Mouse (Mus musculus) ES-E14 (cell line): Measurements from ENCODE around the gene Dvl3. TPM values are rescaled to one million over a fixed set of nuclear protein-coding genes. Genes with fewer than 3 reads are reported as not detected.
A peak's percentile ranks its signal among the peaks of the same experiment; 100 is the strongest.

Experiments used
- DNase-seq: peaks from one replicate; pipeline ENCODE4 v3.0.0-alpha.2; 2013; ENCODE audit warnings: low read depth, low spot score
- H3K27ac ChIP-seq: 2 replicates; pipeline ENCODE4 v1.5.1; 2012; ENCODE audit warnings: low read depth, mild to moderate bottlenecking, low read length, moderate library complexity, mixed read lengths; ENCODE audit not compliant: poor library complexity, insufficient read depth, severe bottlenecking
- H3K36me3 ChIP-seq: 2 replicates; pipeline ENCODE4 v1.6.1; 2012; ENCODE audit warnings: mild to moderate bottlenecking, low read length, moderate library complexity, mixed read lengths; ENCODE audit not compliant: control insufficient read depth, poor library complexity, insufficient read depth, severe bottlenecking
- H3K4me1 ChIP-seq, 2 experiments: fragments of 150-350 bp in 1 of 2; sonication (generic) in 1 of 2; 2 replicates each; pipeline ENCODE4 v1.6.1; 2012; ENCODE audit warnings: low read length in 2 of 2, mild to moderate bottlenecking in 1 of 2, mixed read lengths in 1 of 2; ENCODE audit not compliant: control insufficient read depth in 2 of 2, insufficient read depth in 2 of 2, poor library complexity in 1 of 2
- H3K4me3 ChIP-seq, 2 experiments: fragments of 150-350 bp in 1 of 2; sonication (generic) in 1 of 2; 2 replicates each; pipeline ENCODE4 v1.5.1; 2012; ENCODE audit warnings: low read length in 2 of 2, low read depth in 1 of 2, mild to moderate bottlenecking in 1 of 2, mixed read lengths in 1 of 2; ENCODE audit not compliant: insufficient read depth in 1 of 2, poor library complexity in 1 of 2, severe bottlenecking in 1 of 2
- H3K9ac ChIP-seq: 2 replicates; pipeline ENCODE4 v1.6.1; 2012; ENCODE audit warnings: low read depth, mild to moderate bottlenecking, low read length, mixed read lengths; ENCODE audit not compliant: poor library complexity, insufficient read depth, severe bottlenecking
- H3K9me3 ChIP-seq: fragments of 150-350 bp; sonication (generic); 2 replicates; pipeline ENCODE4 v1.6.1; 2012; ENCODE audit warnings: low read depth, mild to moderate bottlenecking, low read length; ENCODE audit not compliant: control insufficient read depth, insufficient read depth
- CHD2 ChIP-seq: IDR thresholded peaks from 2 replicates; pipeline ENCODE4 v1.6.1; 2014; ENCODE audit warnings: mild to moderate bottlenecking, low read depth, low read length, inconsistent platforms
- HCFC1 ChIP-seq: IDR thresholded peaks from 2 replicates; pipeline ENCODE4 v1.6.1; 2012; ENCODE audit warnings: low read length, inconsistent platforms, borderline replicate concordance; ENCODE audit not compliant: insufficient read depth
- MAFK ChIP-seq: IDR thresholded peaks from 2 replicates; pipeline ENCODE4 v1.6.1; 2014; ENCODE audit warnings: mild to moderate bottlenecking, low read depth, low read length, inconsistent platforms; ENCODE audit not compliant: insufficient read depth
- ZC3H11A ChIP-seq: IDR thresholded peaks from 2 replicates; pipeline ENCODE4 v1.6.1; 2012; ENCODE audit warnings: low read depth, mild to moderate bottlenecking, inconsistent platforms, low read length, borderline replicate concordance
- ZNF384 ChIP-seq: IDR thresholded peaks from 2 replicates; pipeline ENCODE4 v1.6.1; 2012; ENCODE audit warnings: low read depth, low read length, inconsistent platforms
- in situ Hi-C, 2 experiments: fragments of 600-800 bp; cut with MboI; formaldehyde crosslinking; loops; one replicate each; pipeline ENCODE4 v1.15.1; 2025; ENCODE audit warnings: low sequenced_read_pairs in 2 of 2, inconsistent platforms in 1 of 2; ENCODE audit not compliant: unreplicated experiment in 2 of 2
- total RNA-seq: library from RNA; depleted of rRNA; stranded (reverse); fragments of 300-350 nt; gene quantifications from 2 replicates; pipeline ENCODE4 v1.2.3, GENCODE M21; 2012

The Dvl3 gene
- total RNA-seq, 1 experiment = 10.8 TPM

GRCm38 (mm10) chr16:20506000-20506399 is 10.8 kb upstream of the Dvl3 start:
- H3K36me3 ChIP-seq = peaks cover 87% of the 10 kb centered on the region
- DNase-seq = no peak
- H3K4me1 ChIP-seq = no peaks in the 10 kb centered on the region

GRCm38 (mm10) chr16:20509349-20509748 is 7.4 kb upstream of the Dvl3 start:
- no peak for TF ChIP-seq CHD2
- Histone ChIP-seq H3K4me3 (no peak overlapping the region), H3K36me3 (peaks cover 65% of the 10 kb centered on the region), H3K4me1 (no peaks in the 10 kb centered on the region; a peak in 1 of 4 replicates), H3K9me3 (no peaks in the 10 kb centered on the region), H3K27ac (no peak overlapping the region), H3K9ac (no peak overlapping the region)
- in situ Hi-C loops = loop anchor here in 1 of 2 experiments (10.0 kb wide), 1 partner anchor 135 kb away; no protein-coding TSS in a partner anchor
- no peak for DNase-seq

More at GRCm38 (mm10) chr16:20506000-20506399, 10.8 kb upstream of the Dvl3 start:
- Histone ChIP-seq H3K9ac (no peak overlapping the region), H3K27ac (no peak overlapping the region), H3K4me3 (no peak overlapping the region), H3K9me3 (no peaks in the 10 kb centered on the region)
- TF ChIP-seq HCFC1 (no peak), ZC3H11A (no peak)
- in situ Hi-C loops = loop anchor here in 1 of 2 experiments (10.0 kb wide), 1 partner anchor 139 kb away; no protein-coding TSS in a partner anchor

DNA sequence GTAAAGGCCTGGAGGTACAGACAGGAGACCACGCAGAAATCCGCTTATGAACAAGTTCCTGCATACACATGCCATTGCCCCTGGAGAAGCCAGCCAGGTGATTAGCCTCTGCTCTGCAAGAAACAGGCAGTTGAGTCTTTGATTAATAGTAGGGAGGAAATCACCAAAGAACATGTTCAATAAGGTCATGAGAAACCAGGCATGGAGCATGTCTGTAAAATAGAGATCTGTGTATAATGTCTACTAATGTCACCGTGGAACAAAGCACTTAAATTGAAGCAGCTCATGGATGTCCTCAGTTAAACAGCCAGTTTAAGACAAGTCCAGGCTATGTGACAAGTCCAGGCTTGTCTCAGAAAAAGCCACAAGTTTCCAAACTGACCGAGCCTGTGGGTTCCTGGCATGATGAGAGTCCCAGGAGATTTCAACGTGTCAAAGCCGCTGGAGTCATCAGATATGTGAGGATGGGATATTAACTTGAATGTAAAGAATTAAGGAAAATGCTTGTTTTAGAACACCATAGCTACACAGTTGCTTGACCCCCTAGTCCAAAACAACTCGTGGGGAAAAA is 5.4 kb upstream of the Dvl3 start:
- peak overlapping the region; percentile 71; the same call in 1 of the 2 replicates for H3K27ac ChIP-seq
- no peaks in the 10 kb centered on the region for H3K9me3 ChIP-seq
- H3K4me1 ChIP-seq = no peaks in the 10 kb centered on the region; a peak in 1 of 4 replicates
- in situ Hi-C loops = no loop called here
- TF ChIP-seq CHD2 (no peak), ZNF384 (no peak), HCFC1 (no peak), MAFK (no peak), ZC3H11A (no peak)
- DNase-seq = no peak
- peaks cover 47% of the 10 kb centered on the region for H3K36me3 ChIP-seq
- H3K9ac ChIP-seq = no peak overlapping the region; the same call in 1 of the 2 replicates
- no peak overlapping the region for H3K4me3 ChIP-seq

DNA sequence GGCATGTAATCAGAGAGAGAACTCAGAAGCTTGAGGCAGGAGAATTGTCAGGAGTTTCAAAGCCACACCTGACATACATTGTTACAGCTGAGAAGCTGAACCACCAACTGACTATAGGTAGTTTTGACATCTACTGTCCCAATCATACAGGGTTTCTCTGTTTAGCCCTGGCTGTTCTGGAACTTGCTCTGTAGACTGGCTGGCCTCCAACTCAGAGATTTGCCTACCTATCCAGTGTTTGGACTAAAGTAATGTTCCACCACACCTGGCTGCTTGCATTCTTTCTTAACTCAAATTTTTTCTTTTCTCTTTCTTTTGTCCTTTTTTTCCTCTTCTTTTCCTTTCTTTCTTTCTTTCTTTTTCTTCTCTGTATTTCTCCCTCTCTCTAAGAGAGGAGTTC is 750 bp upstream of the Dvl3 start:
- Histone ChIP-seq H3K9ac (peak overlapping the region; percentile 89; the same call in 1 of the 2 replicates), H3K4me3 (peak overlapping the region in 1 of 2 experiments; percentile 86; a peak in 2 of 4 replicates), H3K4me1 (peaks cover 0 to 2% of the 10 kb centered on the region in 2 experiments; a peak in 2 of 4 replicates), H3K36me3 (peaks cover 4% of the 10 kb centered on the region), H3K27ac (no peak overlapping the region), H3K9me3 (no peaks in the 10 kb centered on the region)
- DNase-seq = no peak
- in situ Hi-C loops = no loop called here
- TF ChIP-seq HCFC1 (no peak), ZNF384 (no peak), MAFK (no peak), ZC3H11A (no peak), CHD2 (no peak)

- DNase-seq = no peak
- Histone ChIP-seq H3K4me3 (peak overlapping the region; percentile 86 to 91), H3K27ac (peak overlapping the region; percentile 0; the same call in 1 of the 2 replicates), H3K9ac (peak overlapping the region; percentile 89), H3K36me3 (no peaks in the 10 kb centered on the region; the same call in 1 of the 2 replicates), H3K4me1 (peaks cover 0 to 2% of the 10 kb centered on the region in 2 experiments; a peak in 1 of 4 replicates), H3K9me3 (no peaks in the 10 kb centered on the region)
- TF ChIP-seq ZNF384 = no peak
- TF ChIP-seq HCFC1 = no peak
- no peak for TF ChIP-seq MAFK
- no peak for TF ChIP-seq CHD2
- no peak for TF ChIP-seq ZC3H11A
- in situ Hi-C loops = no loop called here
These were observed 434 bp downstream of the Dvl3 start for GRCm38 (mm10) chr16:20517216-20517615.
